Mouse (Mus musculus): ENCODE results near the gene Rpl18. TPM values are rescaled to one million over a fixed set of nuclear protein-coding genes. Genes with fewer than 3 reads are reported as not detected.
A peak's percentile ranks its signal among the peaks of the same experiment; 100 is the strongest.

The Rpl18 gene
- polyA plus RNA-seq, 1 experiment, result 749 TPM

DNA sequence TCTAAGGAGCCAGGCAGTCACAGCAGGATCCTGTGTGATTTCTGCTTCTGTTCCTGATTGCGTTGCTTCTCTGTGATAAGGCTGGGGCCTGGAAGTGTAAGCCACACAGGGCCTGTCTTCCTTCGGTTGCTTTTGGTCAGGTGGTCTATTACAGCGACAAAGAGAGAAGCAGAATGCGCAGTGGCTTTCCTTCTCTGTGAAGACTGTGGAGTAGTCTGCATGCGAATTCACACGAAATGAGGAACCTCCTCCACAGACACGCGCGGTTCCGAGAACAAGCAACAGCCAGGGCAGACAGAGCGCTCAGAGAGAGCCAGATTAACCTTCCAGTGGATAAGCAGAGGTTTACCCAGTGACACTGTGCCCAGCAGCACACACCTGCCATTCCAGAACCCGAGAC, 26.1 kb downstream of the Rpl18 start:
- TF ChIP-seq POLR2A (IDR thresholded peaks at IDR 0.05; ENCODE audit: borderline replicate concordance, extremely low read depth, insufficient read depth, insufficient read length, poor library complexity, severe bottlenecking) (no peak), CTCF (IDR thresholded peaks at IDR 0.05; ENCODE audit: borderline replicate concordance, extremely low read depth, insufficient read depth, insufficient read length) (no peak)
- no peak for DNase-seq (ENCODE audit: low read depth)

GRCm38 (mm10) chr7:45741777-45742176, 26.5 kb downstream of the Rpl18 start:
- TF ChIP-seq POLR2A (IDR thresholded peaks at IDR 0.05; ENCODE audit: borderline replicate concordance, extremely low read depth, insufficient read depth, insufficient read length, poor library complexity, severe bottlenecking) (no peak), CTCF (IDR thresholded peaks at IDR 0.05; ENCODE audit: borderline replicate concordance, extremely low read depth, insufficient read depth, insufficient read length) (no peak)
- no peak for DNase-seq (ENCODE audit: low read depth)

- TF ChIP-seq CTCF (IDR thresholded peaks at IDR 0.05; ENCODE audit: borderline replicate concordance, extremely low read depth, insufficient read depth, insufficient read length), result no peak; the same call in 1 of the 2 replicates
- no peak for TF ChIP-seq POLR2A (IDR thresholded peaks at IDR 0.05; ENCODE audit: borderline replicate concordance, extremely low read depth, insufficient read depth, insufficient read length, poor library complexity, severe bottlenecking)
- DNase-seq (ENCODE audit: low read depth), result peak; percentile 14
These were observed 27.1 kb downstream of the Rpl18 start for GRCm38 (mm10) chr7:45742338-45742737.

DNA sequence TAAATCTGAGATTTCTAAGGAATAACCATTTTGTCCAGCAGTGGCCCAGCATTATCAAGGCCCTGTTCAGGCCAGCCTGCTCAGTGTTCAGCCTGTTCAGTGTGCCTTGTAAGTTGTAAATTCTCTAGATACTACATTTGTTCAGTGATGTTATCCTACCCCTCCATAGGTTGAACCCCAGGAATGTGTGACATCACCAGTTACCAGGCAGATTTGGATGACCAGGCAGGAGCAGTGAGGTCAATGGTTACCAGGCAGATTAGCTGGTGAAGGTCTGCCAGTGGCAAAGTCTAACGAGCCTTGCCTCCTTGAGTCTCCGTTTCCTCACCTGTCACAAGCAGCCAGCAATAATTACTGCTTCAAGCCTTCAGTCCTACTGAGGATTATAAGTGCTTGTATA, 29.1 kb downstream of the Rpl18 start:
- TF ChIP-seq CTCF (IDR thresholded peaks at IDR 0.05; ENCODE audit: borderline replicate concordance, extremely low read depth, insufficient read depth, insufficient read length) (no peak), POLR2A (IDR thresholded peaks at IDR 0.05; ENCODE audit: borderline replicate concordance, extremely low read depth, insufficient read depth, insufficient read length, poor library complexity, severe bottlenecking) (no peak)
- peak; percentile 25 for DNase-seq (ENCODE audit: low read depth)

- no peak for DNase-seq (ENCODE audit: low read depth)
- TF ChIP-seq POLR2A (IDR thresholded peaks at IDR 0.05; ENCODE audit: borderline replicate concordance, extremely low read depth, insufficient read depth, insufficient read length, poor library complexity, severe bottlenecking), result no peak
- TF ChIP-seq CTCF (IDR thresholded peaks at IDR 0.05; ENCODE audit: borderline replicate concordance, extremely low read depth, insufficient read depth, insufficient read length), result peak; percentile 54; the same call in 1 of the 2 replicates
These were observed 31.3 kb downstream of the Rpl18 start for GRCm38 (mm10) chr7:45746518-45746917.

GRCm38 (mm10) chr7:45747450-45747849, 32.2 kb downstream of the Rpl18 start:
- TF ChIP-seq POLR2A (IDR thresholded peaks at IDR 0.05; ENCODE audit: borderline replicate concordance, extremely low read depth, insufficient read depth, insufficient read length, poor library complexity, severe bottlenecking), result no peak
- TF ChIP-seq CTCF (IDR thresholded peaks at IDR 0.05; ENCODE audit: borderline replicate concordance, extremely low read depth, insufficient read depth, insufficient read length), result no peak
- no peak for DNase-seq (ENCODE audit: low read depth)

- DNase-seq (ENCODE audit: low read depth), result no peak
- no peak for TF ChIP-seq POLR2A (IDR thresholded peaks at IDR 0.05; ENCODE audit: borderline replicate concordance, extremely low read depth, insufficient read depth, insufficient read length, poor library complexity, severe bottlenecking)
These were observed 32.9 kb downstream of the Rpl18 start for GRCm38 (mm10) chr7:45748110-45748509.

DNA sequence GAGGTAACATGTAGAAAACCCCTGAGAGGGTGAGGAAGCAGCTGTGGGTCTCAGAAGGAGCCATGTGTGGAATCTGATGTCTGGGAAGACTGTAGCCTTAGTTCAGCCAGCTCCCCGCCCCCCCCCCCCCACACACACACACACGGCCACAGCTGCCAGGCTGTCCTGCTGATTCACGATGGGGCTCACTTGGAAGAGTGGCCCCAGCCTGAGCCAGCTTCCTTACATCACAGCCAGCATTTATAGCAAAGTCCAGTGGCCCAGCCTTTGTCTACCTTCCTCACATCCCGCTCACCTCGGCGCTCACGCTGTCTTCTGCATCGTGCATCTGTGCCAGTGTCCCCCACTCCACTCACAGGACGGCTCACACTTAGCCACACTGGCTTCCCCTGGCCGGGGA, 34.1 kb downstream of the Rpl18 start:
- DNase-seq (ENCODE audit: low read depth), result peak; percentile 16
- TF ChIP-seq CTCF (IDR thresholded peaks at IDR 0.05; ENCODE audit: borderline replicate concordance, extremely low read depth, insufficient read depth, insufficient read length), result no peak
- TF ChIP-seq POLR2A (IDR thresholded peaks at IDR 0.05; ENCODE audit: borderline replicate concordance, extremely low read depth, insufficient read depth, insufficient read length, poor library complexity, severe bottlenecking), result no peak

DNA sequence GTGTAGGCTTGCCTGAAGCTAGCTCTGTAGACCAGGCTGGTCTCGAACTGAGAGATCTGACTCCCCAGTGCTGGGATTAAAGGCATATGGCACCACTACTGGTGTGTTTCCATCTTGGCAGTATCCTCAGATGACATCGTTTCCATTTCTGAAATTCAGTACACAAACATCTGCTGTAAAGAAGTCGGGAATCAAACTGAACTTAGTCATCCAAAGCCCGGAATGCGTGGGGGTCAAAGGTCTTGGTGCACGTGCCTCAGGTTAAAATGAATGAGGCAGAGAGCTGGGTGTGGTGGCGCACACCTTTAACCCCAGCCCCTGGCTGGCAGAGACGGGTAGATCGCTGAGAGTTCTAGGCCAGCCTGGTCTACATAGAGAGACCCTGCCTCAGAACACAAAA, 34.9 kb downstream of the Rpl18 start:
- TF ChIP-seq CTCF (IDR thresholded peaks at IDR 0.05; ENCODE audit: borderline replicate concordance, extremely low read depth, insufficient read depth, insufficient read length) (no peak), POLR2A (IDR thresholded peaks at IDR 0.05; ENCODE audit: borderline replicate concordance, extremely low read depth, insufficient read depth, insufficient read length, poor library complexity, severe bottlenecking) (no peak)
- no peak for DNase-seq (ENCODE audit: low read depth)

DNA sequence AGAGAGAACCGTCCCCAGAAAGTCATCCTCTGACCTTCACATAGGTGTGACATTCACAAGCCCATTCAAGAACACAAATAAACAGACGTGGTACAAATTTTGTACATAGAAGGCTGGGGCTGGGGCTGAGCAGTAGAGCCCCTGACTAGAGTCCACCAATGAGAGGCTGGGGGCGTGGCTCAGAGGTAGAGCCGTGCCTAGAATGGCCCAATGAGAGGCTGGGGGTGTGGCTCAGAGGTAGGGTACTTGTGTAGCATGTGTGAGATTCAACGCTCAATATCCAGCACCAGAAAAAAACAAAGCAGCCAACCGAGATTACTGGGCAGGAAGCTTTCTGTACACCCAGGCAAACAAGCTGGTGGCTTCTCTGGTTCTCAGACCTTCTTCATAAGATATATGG, 40.4 kb downstream of the Rpl18 start:
- no peak for DNase-seq (ENCODE audit: low read depth)
- no peak for TF ChIP-seq CTCF (IDR thresholded peaks at IDR 0.05; ENCODE audit: borderline replicate concordance, extremely low read depth, insufficient read depth, insufficient read length)
- TF ChIP-seq POLR2A (IDR thresholded peaks at IDR 0.05; ENCODE audit: borderline replicate concordance, extremely low read depth, insufficient read depth, insufficient read length, poor library complexity, severe bottlenecking), result no peak

DNA sequence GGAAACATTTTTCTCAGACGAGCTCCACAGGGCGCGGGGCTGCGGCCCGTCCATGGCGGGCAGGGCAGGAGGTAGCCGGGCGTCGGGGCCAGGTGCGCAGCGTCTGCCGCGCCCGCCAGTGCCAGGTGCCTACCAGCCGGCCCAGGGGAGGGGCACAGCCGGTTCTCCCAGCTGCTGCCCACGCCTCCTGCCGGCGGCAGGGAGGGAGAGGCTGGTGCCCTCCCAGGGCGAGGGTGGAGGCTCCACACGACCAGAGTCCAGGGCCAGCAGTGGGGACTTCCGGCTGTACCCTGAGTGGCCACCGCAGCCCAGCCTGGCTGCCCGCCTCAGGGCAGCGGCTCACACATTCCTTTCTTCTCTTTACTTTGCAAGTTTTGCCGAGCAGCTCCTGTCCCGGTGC, 44.1 kb downstream of the Rpl18 start:
- no peak for DNase-seq (ENCODE audit: low read depth)
- TF ChIP-seq POLR2A (IDR thresholded peaks at IDR 0.05; ENCODE audit: borderline replicate concordance, extremely low read depth, insufficient read depth, insufficient read length, poor library complexity, severe bottlenecking) (no peak), CTCF (IDR thresholded peaks at IDR 0.05; ENCODE audit: borderline replicate concordance, extremely low read depth, insufficient read depth, insufficient read length) (no peak)

- DNase-seq (ENCODE audit: low read depth), result no peak
- TF ChIP-seq POLR2A (IDR thresholded peaks at IDR 0.05; ENCODE audit: borderline replicate concordance, extremely low read depth, insufficient read depth, insufficient read length, poor library complexity, severe bottlenecking) (no peak), CTCF (IDR thresholded peaks at IDR 0.05; ENCODE audit: borderline replicate concordance, extremely low read depth, insufficient read depth, insufficient read length) (no peak)
These were observed 44.9 kb downstream of the Rpl18 start for GRCm38 (mm10) chr7:45760151-45760550.

GRCm38 (mm10) chr7:45765995-45766394, 50.7 kb downstream of the Rpl18 start:
- DNase-seq (ENCODE audit: low read depth), result no peak
- TF ChIP-seq CTCF (IDR thresholded peaks at IDR 0.05; ENCODE audit: borderline replicate concordance, extremely low read depth, insufficient read depth, insufficient read length), result no peak
- TF ChIP-seq POLR2A (IDR thresholded peaks at IDR 0.05; ENCODE audit: borderline replicate concordance, extremely low read depth, insufficient read depth, insufficient read length, poor library complexity, severe bottlenecking), result no peak

Measured in brain, embryonic 14.5 days (tissue).